Mouse (Mus musculus) kidney, embryonic 16.5 days (tissue): ENCODE results near the gene Gm26602. TPM values are rescaled to one million over a fixed set of nuclear protein-coding genes. Genes with fewer than 3 reads are reported as not detected.
A peak's percentile ranks its signal among the peaks of the same experiment; 100 is the strongest.

ENCODE experiments used
- ATAC-seq: fragments of 200-750 bp; cut with Nextera tagmentation; 2 replicates; pipeline ENCODE4 v1.8.0; 2017; ENCODE audit warnings: moderate TSS enrichment; ENCODE audit not compliant: low FRiP score, low TSS enrichment
- H3K27ac ChIP-seq: fragments of 300-500 bp; sonication (generic); 2 replicates; pipeline ENCODE4 v1.5.1; 2014; ENCODE audit warnings: low read length
- H3K27me3 ChIP-seq: fragments of 300-500 bp; sonication (generic); 2 replicates; pipeline ENCODE4 v1.6.1; 2014; ENCODE audit warnings: low read length, control low read depth, mixed read lengths; ENCODE audit not compliant: insufficient read depth
- H3K36me3 ChIP-seq: fragments of 300-500 bp; sonication (generic); 2 replicates; pipeline ENCODE4 v1.6.1; 2014; ENCODE audit warnings: low read length, control low read depth, mixed read lengths; ENCODE audit not compliant: insufficient read depth
- H3K4me1 ChIP-seq: fragments of 300-500 bp; sonication (generic); 2 replicates; pipeline ENCODE4 v1.6.1; 2014; ENCODE audit warnings: low read length, control low read depth, mixed read lengths; ENCODE audit not compliant: insufficient read depth
- H3K4me2 ChIP-seq: fragments of 300-500 bp; sonication (generic); replicated peaks from 2 replicates; pipeline ENCODE4 v1.6.1; 2014; ENCODE audit warnings: low read depth, low read length
- H3K4me3 ChIP-seq: fragments of 300-500 bp; sonication (generic); 2 replicates; pipeline ENCODE4 v1.5.1; 2014; ENCODE audit warnings: mild to moderate bottlenecking, low read length
- H3K9ac ChIP-seq: fragments of 300-500 bp; sonication (generic); replicated peaks from 2 replicates; pipeline ENCODE4 v1.6.1; 2014; ENCODE audit warnings: low read length
- H3K9me3 ChIP-seq: fragments of 300-500 bp; sonication (generic); 2 replicates; pipeline ENCODE4 v1.6.1; 2016; ENCODE audit warnings: low read length, control low read depth
- WGBS: fragments of 180-500 bp; shearing (Covaris S2); extraction: QIAGEN DNeasy Blood & Tissue Kit; methylation state at CpG from one replicate; pipeline ENCODE4 v1.1.7; 2014; 5-methylcytosine and 5-hydroxymethylcytosine counted together
- polyA plus RNA-seq: library from polyadenylated mRNA; unstranded; fragments of >200 nt; fragmentation: Nextera tagmentation; extraction: Ambion mirVana; gene quantifications from 2 replicates; pipeline ENCODE4 v1.2.1, GENCODE M21; 2015

Gene Gm26602
- polyA plus RNA-seq, 1 experiment from 2014 or later: not detected

GRCm38 (mm10) chr10:79914948-79915596 is 4.4 kb downstream of the Gm26602 start:
- WGBS: 66% methylated on average over 7 of the region's 7 CpGs
- Histone ChIP-seq H3K4me2 (peak overlapping the region; percentile 96; the same call in 1 of the 2 replicates), H3K9me3 (no peaks in the 10 kb centered on the region), H3K27ac (peak overlapping the region; percentile 2; the same call in 1 of the 2 replicates), H3K36me3 (peaks cover 21% of the 10 kb centered on the region), H3K9ac (peak overlapping the region; percentile 47), H3K4me1 (peaks cover 37% of the 10 kb centered on the region), H3K4me3 (no peak overlapping the region; the same call in 1 of the 2 replicates), H3K27me3 (peaks cover 28% of the 10 kb centered on the region)
- ATAC-seq: no peak

DNA sequence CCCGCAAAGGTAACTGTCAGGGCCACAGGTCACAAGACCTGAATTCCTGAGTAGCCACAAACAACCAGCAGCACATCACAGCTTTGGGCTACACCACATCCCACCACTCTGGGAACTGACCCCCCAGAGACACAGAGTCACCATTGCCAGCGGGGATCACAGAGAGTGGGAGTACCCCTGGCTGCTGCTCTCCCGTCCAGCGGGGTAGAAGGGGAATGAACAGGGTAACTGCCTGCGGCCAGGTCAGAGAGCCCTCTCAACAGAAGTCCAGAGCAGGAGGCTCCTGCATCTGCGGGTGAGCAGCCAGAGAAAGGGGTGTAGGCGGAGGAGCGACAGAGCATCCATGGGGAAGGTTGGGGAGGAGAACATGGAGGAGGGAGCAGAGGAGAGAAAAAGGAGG is 5.4 kb downstream of the Gm26602 start:
- peak overlapping the region; percentile 83 for H3K4me3 ChIP-seq
- no peaks in the 10 kb centered on the region for H3K9me3 ChIP-seq
- ATAC-seq: no peak
- peaks cover 38% of the 10 kb centered on the region for H3K27me3 ChIP-seq
- peak overlapping the region; percentile 97 for H3K9ac ChIP-seq
- H3K4me1 ChIP-seq: peaks cover 47% of the 10 kb centered on the region
- peak overlapping the region; percentile 40 for H3K27ac ChIP-seq
- WGBS: 3% methylated on average over 8 of the region's 8 CpGs
- peak overlapping the region; percentile 96 for H3K4me2 ChIP-seq
- H3K36me3 ChIP-seq: peaks cover 15% of the 10 kb centered on the region

DNA sequence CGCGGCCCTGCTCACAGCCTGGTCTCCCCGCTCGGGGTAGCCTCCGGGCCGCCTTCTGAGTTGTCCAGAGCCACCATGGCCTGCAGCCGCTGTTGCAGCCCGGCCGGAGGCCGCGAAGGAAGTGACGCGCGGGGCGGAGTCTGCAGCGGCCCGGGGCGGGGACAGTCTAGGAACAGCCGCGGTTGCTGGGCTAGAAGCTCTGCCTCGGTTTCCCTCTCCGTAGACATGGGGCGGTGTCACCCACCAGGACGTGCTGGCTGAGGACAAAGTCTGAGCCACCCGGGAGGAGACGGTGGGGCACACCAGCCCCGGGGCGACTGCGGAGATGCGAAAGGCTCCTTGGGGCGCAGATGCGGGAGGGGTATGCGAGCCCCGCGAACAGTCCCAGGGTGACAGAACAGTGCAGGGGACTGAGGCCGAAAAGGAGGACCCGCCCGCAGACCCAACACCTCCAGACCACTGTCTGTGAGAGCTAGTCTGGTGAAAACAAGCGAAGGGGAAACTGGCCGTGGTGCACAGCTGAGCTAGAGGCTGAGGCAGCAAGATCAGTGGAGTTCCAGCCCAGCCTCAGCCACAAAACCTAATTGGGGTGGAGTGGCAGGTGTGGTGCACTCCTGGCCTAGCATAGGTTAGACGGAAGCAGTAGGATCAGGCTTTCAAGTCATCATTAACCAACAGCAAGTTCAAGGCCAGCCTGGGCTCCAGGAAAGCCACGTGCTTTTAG is 6.3 kb downstream of the Gm26602 start, which contains the start of gene Kiss1r:
Gene Kiss1r, plus strand, starts transcription at position 164 of the 724 bp plus-strand sequence.
- Histone ChIP-seq H3K27ac (peak within 1 kb of the TSS; percentile 82), H3K4me2 (peak within 1 kb of the TSS; percentile 96), H3K36me3 (peaks cover 8% of the 10 kb centered on the region; the same call in 1 of the 2 replicates), H3K27me3 (peaks cover 47% of the 10 kb centered on the region), H3K4me3 (peak within 1 kb of the TSS; percentile 83), H3K4me1 (peaks cover 54% of the 10 kb centered on the region), H3K9me3 (no peaks in the 10 kb centered on the region), H3K9ac (peak within 1 kb of the TSS; percentile 97)
- peak; percentile 81 for ATAC-seq
- WGBS: 2% methylated on average over 42 of the region's 42 CpGs

DNA sequence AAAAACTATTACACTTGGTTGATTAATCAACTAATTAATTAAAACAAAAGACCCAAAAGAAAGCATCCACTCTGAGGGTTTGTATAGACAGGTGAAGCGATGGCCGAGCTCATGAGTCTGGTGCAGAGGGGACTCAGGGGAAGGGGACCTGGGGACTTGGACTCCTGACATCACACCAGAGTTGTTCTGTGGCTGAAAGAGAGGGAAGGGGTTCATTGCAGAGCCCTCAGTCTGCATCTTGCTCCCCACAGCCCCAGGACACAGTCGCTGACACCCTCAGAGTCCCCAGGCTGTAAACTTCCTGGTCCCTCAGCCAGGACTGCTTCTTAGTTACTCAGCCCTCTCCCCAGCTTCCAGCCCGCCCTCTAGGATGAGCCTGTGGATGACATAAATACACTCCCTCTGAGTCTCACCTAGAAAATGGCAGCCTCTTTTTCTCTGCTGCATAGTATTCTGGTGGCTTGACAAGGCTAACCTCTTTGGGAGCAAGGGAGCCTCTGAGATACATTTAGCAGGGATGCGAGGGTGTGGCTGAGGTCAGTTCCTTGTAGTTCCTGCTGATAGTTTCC is 7.0 kb downstream of the Gm26602 start:
- H3K4me3 ChIP-seq: peak overlapping the region; percentile 83; the same call in 1 of the 2 replicates
- peaks cover 6% of the 10 kb centered on the region; the same call in 1 of the 2 replicates for H3K36me3 ChIP-seq
- H3K9ac ChIP-seq: peak overlapping the region; percentile 97; the same call in 1 of the 2 replicates
- no peaks in the 10 kb centered on the region for H3K9me3 ChIP-seq
- H3K4me2 ChIP-seq: peak overlapping the region; percentile 96; the same call in 1 of the 2 replicates
- H3K27ac ChIP-seq: no peak overlapping the region
- H3K4me1 ChIP-seq: peaks cover 54% of the 10 kb centered on the region
- WGBS: 64% methylated on average over 5 of the region's 5 CpGs
- ATAC-seq: no peak
- H3K27me3 ChIP-seq: peaks cover 53% of the 10 kb centered on the region

DNA sequence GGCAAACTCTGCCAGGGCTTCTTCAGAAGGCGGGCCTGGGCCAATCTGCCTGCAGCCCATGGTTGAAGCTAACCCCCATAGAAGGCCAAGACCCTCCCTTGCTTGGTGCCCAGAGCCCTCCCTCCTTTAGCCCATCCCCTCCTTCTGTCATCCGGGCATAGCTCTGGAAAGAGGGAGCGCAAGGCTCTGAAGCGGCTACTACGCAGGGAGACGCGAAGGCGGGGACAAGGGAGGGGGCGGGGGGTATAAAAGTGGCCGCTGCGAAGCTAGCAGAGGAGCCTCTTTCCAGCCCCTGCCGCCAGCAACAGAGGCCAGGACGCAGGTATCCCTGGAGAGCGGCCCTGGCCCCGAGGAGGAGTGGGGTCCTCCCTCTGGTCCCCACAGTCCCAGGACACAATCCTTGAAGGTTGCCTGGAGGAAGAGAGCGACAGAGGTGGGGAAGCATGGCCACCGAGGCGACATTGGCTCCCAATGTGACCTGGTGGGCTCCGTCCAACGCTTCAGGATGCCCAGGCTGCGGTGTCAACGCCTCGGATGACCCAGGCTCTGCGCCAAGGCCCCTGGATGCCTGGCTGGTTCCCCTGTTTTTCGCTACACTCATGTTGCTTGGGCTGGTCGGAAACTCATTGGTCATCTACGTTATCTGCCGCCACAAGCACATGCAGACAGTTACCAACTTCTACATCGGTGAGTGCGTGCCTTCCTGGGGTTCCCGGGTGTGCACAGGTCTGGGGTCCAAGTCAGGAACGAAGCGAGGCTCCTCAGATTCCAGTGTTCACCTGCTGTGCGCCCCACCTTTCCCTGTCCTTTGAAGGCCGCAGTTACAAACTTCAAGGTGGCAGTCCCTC is 7.8 kb downstream of the Gm26602 start:
- H3K36me3 ChIP-seq: peaks cover under 1% of the 10 kb centered on the region; the same call in 1 of the 2 replicates
- H3K27ac ChIP-seq: no peak overlapping the region
- no peaks in the 10 kb centered on the region for H3K9me3 ChIP-seq
- peak overlapping the region; percentile 45; the same call in 1 of the 2 replicates for H3K9ac ChIP-seq
- WGBS: 6% methylated on average over 34 of the region's 35 CpGs
- H3K4me2 ChIP-seq: peak overlapping the region; percentile 41
- ATAC-seq: no peak
- peaks cover 62% of the 10 kb centered on the region for H3K27me3 ChIP-seq
- H3K4me1 ChIP-seq: peaks cover 54% of the 10 kb centered on the region
- peak overlapping the region; percentile 22 for H3K4me3 ChIP-seq

- peaks cover 62% of the 10 kb centered on the region for H3K27me3 ChIP-seq
- H3K27ac ChIP-seq: no peak overlapping the region
- peaks cover 52% of the 10 kb centered on the region for H3K4me1 ChIP-seq
- ATAC-seq: no peak
- peak overlapping the region; percentile 43 for H3K9ac ChIP-seq
- H3K36me3 ChIP-seq: no peaks in the 10 kb centered on the region
- H3K4me2 ChIP-seq: peak overlapping the region; percentile 41
- no peaks in the 10 kb centered on the region for H3K9me3 ChIP-seq
- WGBS: 8% methylated on average over 21 of the region's 21 CpGs
- H3K4me3 ChIP-seq: peak overlapping the region; percentile 22
Measured at GRCm38 (mm10) chr10:79919251-79919849, 8.7 kb downstream of the Gm26602 start.

- ATAC-seq: no peak
- H3K4me2 ChIP-seq: peak overlapping the region; percentile 50
Measured at GRCm38 (mm10) chr10:79920056-79920890, 9.6 kb downstream of the Gm26602 start.

DNA sequence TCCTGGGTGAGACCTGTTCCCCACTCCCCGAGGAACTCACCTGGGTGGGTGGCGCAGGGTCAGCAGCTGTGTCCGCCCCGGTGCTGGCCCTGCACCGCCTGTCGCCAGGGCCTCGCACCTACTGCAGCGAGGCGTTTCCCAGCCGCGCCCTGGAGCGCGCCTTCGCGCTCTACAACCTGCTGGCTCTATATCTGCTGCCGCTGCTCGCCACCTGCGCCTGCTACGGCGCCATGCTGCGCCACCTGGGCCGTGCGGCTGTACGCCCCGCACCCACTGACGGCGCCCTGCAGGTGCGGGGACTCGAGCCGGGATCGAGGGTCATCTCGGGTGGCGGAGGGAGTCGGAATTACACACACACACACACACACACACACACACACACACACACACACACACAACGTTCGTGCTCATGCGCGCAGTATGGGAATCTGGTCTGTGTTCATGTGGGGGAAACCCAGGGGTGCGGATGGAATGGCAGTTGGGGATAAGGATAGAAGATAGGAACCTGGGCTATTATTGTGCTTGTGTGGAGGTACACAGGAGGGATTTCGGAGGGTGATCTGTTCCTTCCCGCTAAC is 10.4 kb downstream of the Gm26602 start, which contains the start of gene R3hdm4:
Gene R3hdm4, minus strand, starts transcription at position 251 of the 578 bp plus-strand sequence.
- H3K27me3 ChIP-seq: peaks cover 62% of the 10 kb centered on the region
- no peaks in the 10 kb centered on the region for H3K9me3 ChIP-seq
- no peak for ATAC-seq
- H3K4me3 ChIP-seq: peak within 1 kb of the TSS; percentile 39
- WGBS: 4% methylated on average over 36 of the region's 41 CpGs
- H3K4me1 ChIP-seq: peaks cover 46% of the 10 kb centered on the region
- H3K27ac ChIP-seq: no peak within 1 kb of the TSS
- H3K9ac ChIP-seq: peak within 1 kb of the TSS; percentile 45
- peak within 1 kb of the TSS; percentile 50 for H3K4me2 ChIP-seq
- H3K36me3 ChIP-seq: no peaks in the 10 kb centered on the region

More at GRCm38 (mm10) chr10:79920056-79920890, 9.6 kb downstream of the Gm26602 start:
- Histone ChIP-seq H3K27me3 (peaks cover 62% of the 10 kb centered on the region), H3K27ac (no peak overlapping the region), H3K4me3 (peak overlapping the region; percentile 39), H3K9ac (no peak overlapping the region; the same call in 1 of the 2 replicates), H3K9me3 (no peaks in the 10 kb centered on the region), H3K4me1 (peaks cover 47% of the 10 kb centered on the region), H3K36me3 (no peaks in the 10 kb centered on the region)
- WGBS: 19% methylated on average over 26 of the region's 26 CpGs
